Mouse (Mus musculus): ENCODE measurements around the gene Aldh1l1.

- peak; percentile 87 for TF ChIP-seq CTCF (conservative IDR thresholded peaks at IDR 0.05; ENCODE audit: insufficient read depth, insufficient read length, low read depth, low read length)
- no peak for TF ChIP-seq POLR2A (IDR thresholded peaks at IDR 0.05; ENCODE audit: low read depth, low read length)
Observed at GRCm38 (mm10) chr6:90607196-90607595, 121.0 kb downstream of the Aldh1l1 start.

All from kidney, adult 2 months (tissue).